Mouse (Mus musculus) olfactory bulb, adult 2 months (tissue): ENCODE data around the gene Gm10065. TPM values are rescaled to one million over a fixed set of nuclear protein-coding genes. Genes with fewer than 3 reads are reported as not detected.
"Not testable (repeated sequence)": the region's sequence is repeated elsewhere in the genome, so short reads cannot be mapped to it uniquely, and the experiment has no call there.

ENCODE experiments used
- H3K27ac ChIP-seq: fragments of 200-500 bp; 2 replicates; pipeline ENCODE4 v1.5.1; 2012; ENCODE audit warnings: low read depth, low read length; ENCODE audit not compliant: insufficient read depth
- H3K4me1 ChIP-seq: fragments of 200-500 bp; 2 replicates; pipeline ENCODE4 v1.6.1; 2012; ENCODE audit warnings: low read length; ENCODE audit not compliant: control insufficient read depth, insufficient read depth
- H3K4me3 ChIP-seq: fragments of 200-500 bp; 2 replicates; pipeline ENCODE4 v1.5.1; 2012; ENCODE audit warnings: mild to moderate bottlenecking, low read depth, low read length, moderate library complexity; ENCODE audit not compliant: insufficient read depth
- CTCF ChIP-seq: fragments of 200-500 bp; IDR thresholded peaks from 2 replicates; pipeline ENCODE4 v1.5.1; 2012; ENCODE audit warnings: low read depth, mild to moderate bottlenecking, low read length, moderate library complexity; ENCODE audit not compliant: insufficient read depth
- POLR2A ChIP-seq: fragments of 200-500 bp; IDR thresholded peaks from 2 replicates; pipeline ENCODE4 v1.6.1; 2012; ENCODE audit warnings: mild to moderate bottlenecking, low read depth, low read length, moderate library complexity; ENCODE audit not compliant: insufficient read depth
- WGBS: fragments of 180-500 bp; shearing (Covaris S2); methylation state at CpG from one replicate; pipeline ENCODE4 v1.1.7; 2018; 5-methylcytosine and 5-hydroxymethylcytosine counted together
- polyA plus RNA-seq: library from polyadenylated mRNA; stranded (reverse); fragments of >200 nt; gene quantifications from 2 replicates; pipeline ENCODE4 v1.2.4, GENCODE M21; 2012; ENCODE audit warnings: low replicate concordance; ENCODE audit not compliant: missing spikeins, insufficient read depth, insufficient read length

The Gm10065 gene
- polyA plus RNA-seq: not detected in 2 replicates

DNA sequence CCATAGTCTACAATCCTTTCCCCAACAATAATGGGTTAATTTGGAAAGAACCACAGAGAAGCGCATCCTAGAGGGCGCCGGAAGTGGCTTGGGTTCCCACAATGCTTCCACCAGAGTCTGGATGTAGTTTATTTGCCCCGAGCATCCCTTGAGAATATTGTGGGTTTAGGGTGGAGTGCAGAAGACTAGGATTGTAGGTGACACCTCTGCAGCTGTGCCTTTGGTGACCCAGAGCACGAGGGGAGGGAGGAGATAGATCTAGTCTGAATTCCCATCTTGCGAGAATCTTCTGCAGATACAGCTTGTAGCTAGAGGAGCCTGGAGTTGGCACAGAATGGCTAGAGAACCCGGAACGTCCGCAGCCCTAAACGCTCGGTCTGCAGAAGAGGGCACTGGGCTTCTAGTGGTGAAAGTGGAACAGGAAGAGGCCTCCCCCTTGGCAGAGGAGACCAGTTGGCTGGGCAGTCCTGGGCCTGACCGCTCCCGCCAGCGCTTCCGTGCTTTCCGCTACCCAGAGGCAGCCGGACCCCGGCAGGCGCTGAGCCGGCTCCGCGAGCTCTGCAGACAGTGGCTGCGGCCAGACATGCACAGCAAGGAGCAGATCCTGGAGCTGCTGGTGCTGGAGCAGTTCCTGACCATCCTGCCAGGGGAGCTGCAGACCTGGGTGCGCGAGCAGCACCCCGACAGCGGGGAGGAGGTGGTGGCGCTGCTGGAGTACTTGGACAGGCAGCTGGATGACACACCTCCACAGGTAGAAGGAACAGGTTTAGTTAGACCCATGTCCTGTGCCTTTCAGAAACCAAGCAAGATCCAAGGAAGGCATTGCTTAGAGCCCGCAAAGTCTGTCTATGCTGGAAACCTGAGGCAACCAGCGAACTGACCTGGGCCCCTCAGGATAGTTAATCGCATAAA, at the start of gene Gm10065, which contains the start of gene Zkscan4:
Gene Gm10065 (minus strand): TSS at position 683 of the 912 bp plus-strand sequence.
Gene Zkscan4 (plus strand): TSS at position 149 of the 912 bp plus-strand sequence.
- not testable (repeated sequence) for H3K4me1 ChIP-seq
- 1% methylated on average over 31 of the region's 31 CpGs for WGBS
- Histone ChIP-seq H3K27ac (peak within 1 kb of the TSS; percentile 71), H3K4me3 (peak within 1 kb of the TSS; percentile 80)

DNA sequence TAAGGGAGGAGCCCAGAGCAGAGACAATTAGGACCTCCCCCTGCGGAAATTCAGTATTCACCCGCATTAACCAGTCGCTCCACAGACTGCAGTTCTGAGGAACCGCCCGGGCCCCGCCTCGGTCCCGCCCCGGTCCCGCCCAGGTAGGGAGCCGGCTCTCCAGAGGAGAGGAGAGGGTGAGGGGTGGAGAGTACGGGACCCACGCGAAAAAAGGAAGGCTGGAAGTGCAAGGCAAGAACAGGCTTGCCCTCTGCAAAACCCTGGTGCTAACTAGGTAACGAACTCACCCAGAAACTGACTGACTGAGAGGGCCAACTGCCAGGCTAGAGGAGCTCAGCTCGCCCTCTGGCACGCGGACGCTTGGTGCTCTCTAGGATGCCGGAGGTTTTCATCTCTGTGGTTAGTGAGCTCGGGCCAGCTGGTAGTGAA, 27.0 kb upstream of the Gm10065 start:
- H3K27ac ChIP-seq: peak overlapping the region; percentile 60; the same call in 1 of the 2 replicates
- peak overlapping the region; percentile 80 for H3K4me3 ChIP-seq
- no peak for TF ChIP-seq CTCF
- peak; percentile 69 for TF ChIP-seq POLR2A
- no peaks in the 10 kb centered on the region for H3K4me1 ChIP-seq
- under 1% methylated on average over 21 of the region's 21 CpGs for WGBS

DNA sequence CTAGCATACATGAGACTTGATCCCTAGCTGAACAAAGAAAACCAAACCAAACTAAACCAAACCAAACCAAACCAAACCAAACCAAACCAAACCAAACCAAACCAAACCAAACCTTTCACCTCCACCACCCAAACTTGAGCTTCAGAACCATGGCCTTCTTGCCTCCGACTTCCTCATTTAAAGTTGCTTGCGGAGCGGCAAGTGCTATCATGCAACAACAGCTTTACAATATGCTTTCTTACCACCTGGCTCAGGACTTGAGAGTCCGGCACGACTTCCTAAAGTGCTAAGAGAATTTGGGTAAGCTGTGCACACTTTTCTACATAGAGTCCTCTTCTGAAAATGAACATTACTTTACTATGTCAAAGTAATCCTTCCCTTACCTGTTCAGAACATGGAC, 23.1 kb upstream of the Gm10065 start:
- no peak for TF ChIP-seq POLR2A
- TF ChIP-seq CTCF: no peak
- Histone ChIP-seq H3K27ac (no peak overlapping the region), H3K4me3 (no peak overlapping the region), H3K4me1 (no peaks in the 10 kb centered on the region)
- WGBS: 88% methylated on average over 5 of the region's 5 CpGs

DNA sequence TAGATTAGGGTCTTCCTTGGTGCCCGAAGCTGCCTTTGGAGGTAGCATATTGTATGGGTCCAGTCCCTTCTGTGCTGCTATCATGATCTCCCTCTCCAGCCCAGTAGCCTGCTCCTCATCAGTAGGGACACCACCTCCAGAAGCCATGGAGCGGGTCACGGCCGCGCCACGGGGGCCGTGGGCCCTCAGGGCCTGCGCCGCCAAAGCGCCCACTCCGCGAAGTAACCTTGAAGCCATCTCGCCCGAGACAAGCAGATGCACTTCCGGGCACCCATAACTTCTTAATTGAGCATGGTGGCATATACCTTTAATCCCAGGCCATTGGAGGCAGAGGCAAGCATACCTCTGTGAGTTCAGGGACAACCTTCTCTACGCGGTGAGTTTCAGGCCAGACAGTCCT, 21.9 kb upstream of the Gm10065 start, which contains the start of gene Gm11273:
Gene Gm11273 (minus strand): TSS at position 237 of the 400 bp plus-strand sequence.
- not testable (repeated sequence) for H3K4me3 ChIP-seq, H3K4me1 ChIP-seq, H3K27ac ChIP-seq
- 94% methylated on average over 17 of the region's 17 CpGs for WGBS

DNA sequence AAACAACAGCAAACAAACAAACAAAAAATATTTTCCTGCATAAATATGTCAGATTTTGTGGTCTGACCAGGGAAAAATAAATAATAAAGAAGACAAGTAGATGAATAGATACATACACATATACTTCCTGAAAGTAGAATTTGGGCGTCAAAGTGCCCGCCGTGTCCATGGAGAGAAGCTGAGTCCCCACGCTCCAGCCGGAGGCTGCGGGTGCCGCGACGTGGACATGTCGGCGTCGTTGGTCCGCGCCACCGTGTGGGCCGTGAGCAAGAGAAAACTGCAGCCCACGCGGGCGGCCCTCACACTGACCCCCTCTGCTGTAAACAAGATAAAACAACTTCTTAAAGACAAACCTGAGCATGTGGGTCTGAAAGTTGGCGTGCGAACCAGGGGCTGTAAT, 15.8 kb upstream of the Gm10065 start, which contains the start of gene AK157302:
Gene AK157302 (plus strand): TSS at position 144 of the 400 bp plus-strand sequence.
- 95% methylated on average over 21 of the region's 21 CpGs for WGBS
- TF ChIP-seq CTCF (no peak), POLR2A (no peak)
- no peak within 1 kb of the TSS for H3K27ac ChIP-seq
- no peak within 1 kb of the TSS for H3K4me3 ChIP-seq
- H3K4me1 ChIP-seq: no peaks in the 10 kb centered on the region

DNA sequence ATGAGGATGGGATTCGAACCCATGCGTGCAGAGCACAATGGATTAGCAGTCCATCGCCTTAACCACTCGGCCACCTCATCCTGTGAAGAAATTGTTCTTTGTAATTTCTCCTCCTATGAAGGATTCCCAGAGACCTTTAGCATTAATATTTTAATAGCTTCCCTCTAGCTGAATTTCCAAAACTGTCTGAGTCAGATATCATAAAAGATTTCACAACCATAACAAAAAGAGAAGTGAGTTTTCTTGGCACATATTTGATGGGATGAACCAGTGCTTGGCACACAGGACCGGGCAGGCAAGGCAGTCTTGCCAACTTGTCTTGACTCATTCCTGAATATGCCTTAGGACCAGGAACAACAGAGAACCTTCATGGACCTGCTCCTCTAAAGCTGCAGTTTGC, 13.6 kb upstream of the Gm10065 start:
- Histone ChIP-seq H3K4me1 (no peaks in the 10 kb centered on the region), H3K4me3 (no peak overlapping the region), H3K27ac (no peak overlapping the region)
- TF ChIP-seq CTCF: no peak
- no peak for TF ChIP-seq POLR2A
- WGBS: 93% methylated on average over 5 of the region's 5 CpGs

DNA sequence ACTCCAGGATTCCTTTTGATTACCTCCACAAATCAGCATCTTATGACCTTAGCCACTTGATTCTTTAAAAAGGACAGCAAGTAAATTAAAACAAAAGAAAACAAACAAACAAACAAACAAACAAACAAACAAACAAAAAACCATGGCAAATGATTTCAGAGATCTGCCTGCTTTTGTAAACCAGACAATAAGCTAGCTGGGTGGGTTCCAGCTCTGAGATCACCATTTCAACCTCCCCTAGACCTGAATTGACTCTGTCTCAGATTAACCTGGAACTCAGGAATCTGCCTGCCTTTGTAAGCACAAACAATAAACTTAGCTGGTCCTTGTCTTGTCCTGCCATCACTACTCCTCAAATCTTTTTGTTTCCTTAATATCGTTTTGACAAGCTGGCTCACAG, 7.6 kb upstream of the Gm10065 start:
- TF ChIP-seq CTCF (no peak), POLR2A (no peak)
- 97% methylated on average over 1 of the region's 1 CpGs for WGBS
- Histone ChIP-seq H3K4me3 (no peak overlapping the region), H3K4me1 (no peaks in the 10 kb centered on the region), H3K27ac (no peak overlapping the region)

DNA sequence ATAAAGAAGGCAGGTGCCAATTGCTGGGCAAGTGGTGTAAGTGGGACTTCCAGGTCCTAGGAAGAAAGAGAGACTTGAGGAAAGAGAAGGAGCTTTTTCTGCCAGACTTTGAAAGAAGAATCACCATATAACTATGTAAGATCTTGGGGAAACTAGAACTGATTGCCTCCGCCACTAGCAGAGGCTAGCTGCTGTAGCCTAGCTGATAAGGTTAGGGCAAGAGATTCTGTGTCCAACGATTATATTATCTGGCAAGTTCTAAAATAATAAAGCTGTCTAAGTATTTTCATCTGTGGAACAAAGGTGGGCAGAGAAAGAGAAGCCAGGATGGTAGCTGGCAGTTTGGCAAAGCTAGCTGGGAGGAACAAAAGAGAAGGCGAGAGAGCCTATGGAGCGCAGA, 6.8 kb downstream of the Gm10065 start:
- no peak overlapping the region for H3K27ac ChIP-seq
- no peak overlapping the region for H3K4me3 ChIP-seq
- TF ChIP-seq POLR2A: no peak
- TF ChIP-seq CTCF: no peak
- 30% methylated on average over 4 of the region's 4 CpGs for WGBS
- 0 out of 2 replicates have a peak, but pooled peaks cover 4% of the 10 kb centered on the region for H3K4me1 ChIP-seq

DNA sequence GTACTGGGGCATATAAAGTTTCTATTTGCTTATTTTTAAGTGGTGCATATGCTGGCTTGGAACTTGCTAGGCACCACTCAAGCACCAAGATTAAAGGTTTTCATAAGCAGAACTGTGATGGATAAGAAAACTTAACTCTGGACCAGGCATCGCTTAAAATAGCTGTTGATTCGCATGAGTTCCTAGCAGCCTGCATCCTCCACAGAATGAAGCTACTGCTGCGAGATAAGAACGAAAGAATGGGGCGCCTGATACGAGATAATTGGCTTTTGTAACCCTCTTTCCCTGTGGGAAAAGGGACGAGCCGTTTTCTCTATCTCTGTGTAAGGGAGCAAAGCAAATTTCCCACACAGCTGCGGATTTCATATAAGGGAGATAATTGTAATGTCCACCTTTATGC, 10.1 kb downstream of the Gm10065 start:
- 14% methylated on average over 9 of the region's 9 CpGs for WGBS
- TF ChIP-seq CTCF (no peak), POLR2A (no peak)
- Histone ChIP-seq H3K4me3 (no peak overlapping the region), H3K4me1 (0 out of 2 replicates have a peak, but pooled peaks cover 4% of the 10 kb centered on the region), H3K27ac (no peak overlapping the region)
